Mouse (Mus musculus) midbrain, embryonic 14.5 days (tissue): ENCODE measurements around the gene Mthfd1. TPM values are rescaled to one million over a fixed set of nuclear protein-coding genes. Genes with fewer than 3 reads are reported as not detected.
"Not testable (repeated sequence)": the region's sequence is repeated elsewhere in the genome, so short reads cannot be mapped to it uniquely, and the experiment has no call there.

Source experiments
- ATAC-seq: fragments of 200-750 bp; cut with Nextera tagmentation; 2 replicates; pipeline ENCODE4 v1.8.0; 2017; ENCODE audit warnings: moderate number of reproducible peaks, moderate library complexity; ENCODE audit not compliant: low FRiP score, low TSS enrichment
- DNase-seq: peaks from one replicate; pipeline ENCODE4 v3.0.0-alpha.2; 2015
- H3K27ac ChIP-seq: fragments of 300-500 bp; sonication (generic); replicated peaks from 2 replicates; pipeline ENCODE4 v1.5.1; 2014; ENCODE audit warnings: mild to moderate bottlenecking, low read depth, low read length, moderate library complexity
- H3K27me3 ChIP-seq: fragments of 300-500 bp; sonication (generic); 2 replicates; pipeline ENCODE4 v1.6.1; 2014; ENCODE audit warnings: low read length, control low read depth, mixed read lengths; ENCODE audit not compliant: control insufficient read depth, insufficient read depth
- H3K36me3 ChIP-seq: fragments of 300-500 bp; sonication (generic); 2 replicates; pipeline ENCODE4 v1.6.1; 2014; ENCODE audit warnings: low read length, control low read depth; ENCODE audit not compliant: control insufficient read depth, insufficient read depth
- H3K4me1 ChIP-seq: fragments of 300-500 bp; sonication (generic); 2 replicates; pipeline ENCODE4 v1.6.1; 2014; ENCODE audit warnings: mild to moderate bottlenecking, antibody characterized with exemption, low read length, control low read depth; ENCODE audit not compliant: control insufficient read depth, insufficient read depth
- H3K4me2 ChIP-seq: fragments of 300-500 bp; sonication (generic); 2 replicates; pipeline ENCODE4 v1.6.1; 2014; ENCODE audit warnings: mild to moderate bottlenecking, low read length, moderate library complexity
- H3K4me3 ChIP-seq: fragments of 300-500 bp; sonication (generic); replicated peaks from 2 replicates; pipeline ENCODE4 v1.5.1; 2014; ENCODE audit warnings: low read depth, low read length
- H3K9ac ChIP-seq: fragments of 300-500 bp; sonication (generic); replicated peaks from 2 replicates; pipeline ENCODE4 v1.6.1; 2014; ENCODE audit warnings: mild to moderate bottlenecking, low read length, moderate library complexity
- H3K9me3 ChIP-seq: fragments of 300-500 bp; sonication (generic); 2 replicates; pipeline ENCODE4 v1.6.1; 2016; ENCODE audit warnings: low read length, control low read depth, mixed read lengths; ENCODE audit not compliant: control insufficient read depth
- WGBS: fragments of 180-500 bp; shearing (Covaris S2); extraction: QIAGEN DNeasy Blood & Tissue Kit; methylation state at CpG from one replicate; pipeline ENCODE4 v1.1.7; 2014; 5-methylcytosine and 5-hydroxymethylcytosine counted together
- polyA plus RNA-seq: library from polyadenylated mRNA; unstranded; fragments of >200 nt; fragmentation: Nextera tagmentation; extraction: Ambion mirVana; gene quantifications from 2 replicates; pipeline ENCODE4 v1.2.1, GENCODE M21; 2014

Gene Mthfd1
- 25.3 and 35.1 TPM in 2 replicates for polyA plus RNA-seq

DNA sequence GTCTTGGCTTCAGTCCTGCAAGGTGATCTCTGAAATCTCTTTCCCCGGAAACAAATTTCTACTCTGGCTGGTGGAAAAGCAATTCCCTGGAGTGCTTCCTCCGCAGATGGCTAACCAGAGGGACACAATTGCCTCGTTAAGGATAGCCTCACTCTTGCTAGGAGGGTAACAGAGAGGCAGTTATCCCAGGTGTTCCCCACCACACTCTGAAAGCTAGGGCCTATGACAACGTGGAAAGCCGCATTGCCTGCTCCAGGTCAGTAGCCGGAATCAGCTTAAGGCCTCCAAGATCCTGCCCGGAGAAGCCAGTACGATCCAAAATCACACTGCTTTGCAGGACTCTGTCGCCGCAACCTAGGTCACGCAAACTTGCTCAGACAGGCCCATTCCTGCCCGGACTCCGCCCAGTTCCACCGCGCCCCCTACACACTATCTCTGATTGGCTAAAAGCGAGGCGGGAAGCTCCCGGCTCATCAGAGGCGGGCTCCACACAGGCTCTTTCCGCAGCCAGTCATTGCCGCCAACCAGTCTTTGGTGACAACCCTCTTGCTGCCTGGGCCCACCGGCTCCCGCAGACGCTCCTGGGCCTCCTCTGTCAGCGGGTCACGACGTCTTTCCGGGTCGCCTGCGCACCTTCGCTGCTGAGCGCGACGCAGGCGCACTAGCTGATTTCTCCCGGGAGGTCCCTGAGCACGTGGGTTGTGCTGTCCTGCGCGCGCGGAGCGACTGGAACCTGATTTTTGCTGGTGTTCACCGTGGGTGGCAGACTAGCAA is at the start of gene Mthfd1:
Mthfd1 (plus strand) TSS at position 574 of the 774 bp plus-strand sequence.
- Histone ChIP-seq H3K4me2 (peak within 1 kb of the TSS; percentile 93), H3K4me1 (peaks cover 7% of the 10 kb centered on the region), H3K36me3 (no peaks in the 10 kb centered on the region), H3K4me3 (peak within 1 kb of the TSS; percentile 57), H3K27ac (peak within 1 kb of the TSS; percentile 69), H3K27me3 (no peaks in the 10 kb centered on the region), H3K9ac (peak within 1 kb of the TSS; percentile 60), H3K9me3 (no peaks in the 10 kb centered on the region)
- DNase-seq (peak; percentile 96), ATAC-seq (peak; percentile 99)
- 2% methylated on average over 43 of the region's 43 CpGs for WGBS

DNA sequence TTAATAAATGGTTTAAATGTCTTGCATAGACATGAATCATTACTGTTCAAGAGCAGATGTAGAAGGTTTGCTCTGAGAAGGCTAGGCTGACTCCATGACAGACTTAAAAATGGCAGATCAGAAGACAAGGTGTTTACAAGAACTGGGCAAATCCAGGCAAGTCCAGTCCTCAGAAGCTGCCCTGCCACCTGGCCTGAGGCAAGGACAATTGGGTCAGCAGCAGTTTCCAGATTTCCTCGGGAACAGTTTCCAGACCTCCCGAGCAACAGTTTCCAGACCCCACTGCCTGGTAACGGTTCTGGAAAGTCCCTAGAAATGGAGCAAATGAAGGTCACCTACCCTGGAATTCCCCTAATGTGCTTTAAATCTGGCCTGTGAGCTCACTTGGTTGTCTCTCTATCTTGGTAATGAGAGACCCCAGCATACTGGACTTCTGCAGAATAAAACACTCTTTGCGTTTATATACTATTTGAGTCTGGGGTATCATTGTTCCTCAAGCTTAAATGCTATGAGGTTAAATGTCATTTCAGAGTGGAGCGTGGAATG is 45.6 kb upstream of the Mthfd1 start:
- WGBS, result 87% methylated on average over 5 of the region's 5 CpGs
- Histone ChIP-seq H3K27ac (no peak overlapping the region), H3K4me2 (no peak overlapping the region), H3K36me3 (no peaks in the 10 kb centered on the region), H3K9ac (no peak overlapping the region), H3K27me3 (no peaks in the 10 kb centered on the region), H3K4me3 (no peak overlapping the region), H3K9me3 (no peaks in the 10 kb centered on the region), H3K4me1 (no peaks in the 10 kb centered on the region)
- DNase-seq (no peak), ATAC-seq (no peak)

DNA sequence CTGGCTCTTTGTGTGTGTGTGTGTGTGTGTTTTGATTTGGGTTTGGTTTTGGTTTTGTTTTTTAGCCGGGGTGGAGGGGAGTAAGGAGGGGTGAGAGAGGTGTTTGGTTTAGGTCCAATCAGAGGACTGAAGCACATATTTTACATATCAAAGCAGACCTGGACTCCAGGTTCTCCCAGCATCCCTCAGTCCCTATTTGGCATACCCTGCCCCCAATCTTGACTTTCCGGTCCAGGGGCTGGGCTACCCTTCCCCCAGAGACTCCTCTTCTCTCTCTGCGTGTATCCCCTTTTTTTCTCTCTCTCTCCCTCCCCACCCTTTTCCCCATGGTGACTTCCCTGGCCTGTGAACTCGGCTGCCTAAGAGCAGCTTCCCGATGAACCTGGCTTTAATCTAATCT is 40.0 kb upstream of the Mthfd1 start:
- Histone ChIP-seq H3K9me3 (no peaks in the 10 kb centered on the region), H3K4me2 (no peak overlapping the region), H3K4me1 (no peaks in the 10 kb centered on the region), H3K9ac (no peak overlapping the region), H3K27me3 (no peaks in the 10 kb centered on the region), H3K27ac (no peak overlapping the region), H3K4me3 (no peak overlapping the region), H3K36me3 (no peaks in the 10 kb centered on the region)
- WGBS, result 18% methylated on average over 5 of the region's 5 CpGs
- DNase-seq (no peak), ATAC-seq (no peak)

DNA sequence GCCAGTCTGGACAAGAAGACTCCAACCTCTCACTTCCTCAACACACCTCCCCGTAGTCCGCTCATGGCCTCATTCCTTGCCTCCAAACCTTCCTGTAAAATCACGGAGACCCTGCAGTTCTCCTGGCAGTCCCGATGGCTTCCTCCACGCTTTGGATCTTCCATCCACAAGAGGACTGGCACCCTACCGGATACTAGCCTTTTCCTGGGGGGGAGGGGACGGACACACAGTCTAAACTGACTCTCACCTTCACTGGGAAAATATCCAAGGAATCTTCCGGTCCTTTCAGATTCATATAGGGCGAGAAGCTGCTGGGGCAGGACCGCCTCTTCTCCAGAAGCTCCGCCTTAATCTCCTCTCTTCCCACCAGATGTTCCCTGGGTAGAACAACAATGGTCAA is 38.4 kb upstream of the Mthfd1 start:
- Histone ChIP-seq H3K27ac (no peak overlapping the region), H3K4me2 (no peak overlapping the region), H3K4me1 (no peaks in the 10 kb centered on the region), H3K27me3 (no peaks in the 10 kb centered on the region), H3K9me3 (no peaks in the 10 kb centered on the region), H3K36me3 (no peaks in the 10 kb centered on the region), H3K9ac (no peak overlapping the region), H3K4me3 (no peak overlapping the region)
- 79% methylated on average over 11 of the region's 11 CpGs for WGBS
- DNase-seq (no peak), ATAC-seq (no peak)

DNA sequence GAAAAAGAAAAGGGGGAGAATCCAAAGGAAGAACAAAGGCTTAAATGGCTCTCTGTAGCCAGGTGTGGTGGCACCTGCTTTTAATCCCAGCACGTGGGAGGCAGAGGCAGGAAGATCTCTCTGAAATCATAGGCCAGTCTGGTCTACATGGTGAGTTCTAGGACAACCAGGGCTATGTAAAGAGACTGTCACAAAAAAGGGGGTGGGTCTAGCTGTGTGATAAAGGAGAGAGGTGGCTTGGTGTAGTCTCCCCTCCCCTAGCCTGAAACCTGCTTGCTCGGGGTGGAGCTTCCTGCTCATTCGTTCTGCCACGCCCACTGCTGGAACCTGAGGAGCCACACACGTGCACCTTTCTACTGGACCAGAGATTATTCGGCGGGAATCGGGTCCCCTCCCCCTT is 33.0 kb upstream of the Mthfd1 start:
- H3K4me3 ChIP-seq, ATAC-seq, H3K27me3 ChIP-seq, H3K9ac ChIP-seq, H3K4me1 ChIP-seq, H3K36me3 ChIP-seq, H3K9me3 ChIP-seq, H3K4me2 ChIP-seq, H3K27ac ChIP-seq, DNase-seq: not testable (repeated sequence)
- WGBS, result 68% methylated on average over 4 of the region's 8 CpGs

DNA sequence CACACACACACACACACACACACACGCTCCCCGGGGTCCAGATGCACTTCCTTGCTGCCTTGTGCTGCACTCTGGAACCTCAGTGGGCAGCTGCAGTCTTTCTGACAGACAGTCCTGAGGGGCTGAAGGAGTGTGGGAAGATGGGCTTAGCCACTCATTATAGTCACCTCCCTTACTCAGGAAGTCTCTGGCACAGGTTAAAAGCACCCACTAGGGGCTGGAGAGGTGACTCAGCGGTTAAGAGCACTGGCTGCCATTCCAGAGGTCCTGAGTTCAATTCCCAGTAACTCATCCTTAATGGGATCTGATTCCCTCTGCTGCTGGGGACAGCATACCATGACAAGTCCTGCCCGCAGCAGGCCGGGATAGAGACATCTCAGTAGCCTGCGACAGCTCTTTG is 24.5 kb upstream of the Mthfd1 start:
- Histone ChIP-seq H3K4me2 (no peak overlapping the region), H3K9ac (no peak overlapping the region), H3K9me3 (no peaks in the 10 kb centered on the region), H3K36me3 (no peaks in the 10 kb centered on the region), H3K4me1 (no peaks in the 10 kb centered on the region), H3K4me3 (no peak overlapping the region), H3K27ac (no peak overlapping the region), H3K27me3 (no peaks in the 10 kb centered on the region)
- 76% methylated on average over 6 of the region's 6 CpGs for WGBS
- ATAC-seq (no peak), DNase-seq (no peak)

DNA sequence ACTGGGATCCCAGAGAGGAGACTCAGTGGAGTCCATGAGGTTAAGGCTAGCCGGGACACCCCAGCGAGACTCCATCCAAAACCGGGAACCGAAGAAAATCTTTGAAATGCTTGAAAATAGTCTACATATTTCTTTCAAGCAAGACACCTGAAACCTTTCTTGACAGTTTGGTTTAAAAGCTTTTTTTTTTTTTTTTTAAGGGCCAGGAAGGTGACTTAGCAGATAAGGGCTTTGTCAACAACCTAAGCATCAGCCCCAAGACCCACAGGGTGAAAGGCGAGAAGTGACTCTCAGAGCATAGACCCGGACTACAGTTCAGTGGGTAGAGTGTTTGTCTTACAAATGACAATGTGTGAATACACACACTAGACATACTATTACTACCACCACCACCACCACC is 19.8 kb upstream of the Mthfd1 start:
- H3K27ac ChIP-seq, result no peak overlapping the region
- H3K36me3 ChIP-seq, result no peaks in the 10 kb centered on the region
- no peak overlapping the region for H3K4me2 ChIP-seq
- DNase-seq (no peak), ATAC-seq (no peak)
- H3K4me1 ChIP-seq, result no peaks in the 10 kb centered on the region
- no peaks in the 10 kb centered on the region for H3K9me3 ChIP-seq
- no peak overlapping the region for H3K4me3 ChIP-seq
- WGBS, result 94% methylated on average over 6 of the region's 6 CpGs
- no peaks in the 10 kb centered on the region for H3K27me3 ChIP-seq
- H3K9ac ChIP-seq, result no peak overlapping the region

DNA sequence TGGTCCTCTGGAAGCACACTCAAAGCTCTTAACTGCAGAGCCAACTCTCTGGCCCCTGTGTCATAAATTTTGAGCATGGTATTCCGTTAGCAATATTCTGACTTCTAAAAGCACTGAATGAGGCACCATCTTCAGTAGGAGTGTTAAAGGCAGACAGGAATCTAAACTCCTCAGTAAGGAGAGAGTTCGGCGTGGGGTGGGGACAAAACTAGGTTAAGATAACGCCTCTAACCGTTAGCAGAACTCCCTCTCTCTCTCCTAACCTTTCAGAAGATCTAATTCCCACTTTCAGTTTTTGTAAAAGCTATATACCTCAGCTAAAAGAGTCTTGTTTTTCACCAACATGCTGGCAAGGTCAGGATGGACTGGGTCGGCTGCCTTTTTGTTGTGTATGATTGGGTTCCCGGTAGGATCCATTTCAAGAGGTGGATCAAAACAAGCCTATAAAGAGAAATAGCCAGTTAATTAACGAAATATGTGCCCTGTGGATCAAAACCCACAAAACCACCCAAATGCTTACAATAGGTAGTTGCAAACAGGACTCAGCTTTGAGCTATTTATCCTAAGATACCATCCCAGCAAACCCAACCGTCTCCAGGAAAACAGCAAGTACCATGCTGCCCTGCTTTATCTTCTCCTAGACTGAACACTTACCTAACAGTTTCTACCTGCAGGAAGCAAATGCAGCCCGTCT is 15.8 kb upstream of the Mthfd1 start:
- no peaks in the 10 kb centered on the region for H3K9me3 ChIP-seq
- H3K27me3 ChIP-seq, result no peaks in the 10 kb centered on the region
- no peaks in the 10 kb centered on the region for H3K4me1 ChIP-seq
- no peak overlapping the region for H3K27ac ChIP-seq
- no peak overlapping the region for H3K4me3 ChIP-seq
- ATAC-seq (no peak), DNase-seq (no peak)
- H3K4me2 ChIP-seq, result no peak overlapping the region
- 84% methylated on average over 10 of the region's 10 CpGs for WGBS
- no peak overlapping the region for H3K9ac ChIP-seq
- H3K36me3 ChIP-seq, result no peaks in the 10 kb centered on the region
